8 mouse cellular contexts compared by ENCODE assay signal in the genomic region with DNA sequence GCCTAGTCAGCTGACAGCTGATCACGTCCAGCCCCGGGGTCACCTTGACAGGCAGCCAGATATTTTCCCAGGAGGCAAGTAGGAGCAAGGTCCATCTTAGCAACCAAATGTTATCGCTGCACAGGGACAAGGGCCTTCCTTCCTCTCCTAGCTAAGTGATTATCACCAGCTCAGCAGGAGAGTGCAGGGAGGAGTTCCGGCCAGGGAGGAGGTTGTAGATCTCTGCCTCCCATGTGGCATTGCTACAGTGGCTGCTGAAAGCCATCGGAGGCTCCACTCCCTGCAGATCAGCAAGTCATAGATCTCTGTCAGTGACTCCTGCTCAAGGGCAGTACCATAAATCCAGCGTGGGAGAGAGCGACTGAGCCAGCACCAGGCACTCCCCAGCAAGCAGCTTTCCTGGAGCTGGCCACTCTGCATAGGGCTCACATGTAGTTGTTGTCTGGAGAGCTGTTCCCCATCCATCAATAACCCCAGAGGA. TPM values are rescaled to one million over a fixed set of nuclear protein-coding genes. Genes with fewer than 3 reads are reported as not detected.
DNase-seq lines count a peak whose midpoint lies in the region; ATAC-seq lines count a peak whose summit lies in the region.

No protein-coding gene starts in this region.

- peak; percentile 32 to 38 for DNase-seq in cerebellum, postnatal 10 days
- DNase-seq in cerebellum, adult 18-20 months, result no peak
- DNase-seq in heart, adult 9 months (ENCODE audit: low spot score in 2 of 2), result peak; percentile 24 to 35
- DNase-seq in kidney, adult 18-20 months, result peak; percentile 23
- DNase-seq in gastrocnemius, postnatal 4 days (ENCODE audit: low spot score in 2 of 2), result no peak
- no peak for DNase-seq in spleen, postnatal 4 days (ENCODE audit: low spot score in 2 of 2)

- peak; percentile 42 for ATAC-seq in megakaryocyte progenitor cell, adult 5-6 weeks (replicated peaks; ENCODE audit: poor library complexity)
- no peak for ATAC-seq in erythroblast, adult 5-6 weeks (replicated peaks; ENCODE audit: low FRiP score, poor library complexity, severe bottlenecking)

RNA-seq across cellular contexts. Expression of a gene that starts 34.5 kb away (rescaled TPM):
- total RNA-seq in megakaryocyte progenitor cell, adult 5-6 weeks (2015), result not detected in 2 replicates
- total RNA-seq in megakaryocyte progenitor cell, adult 5-6 weeks (2017), result not detected in 2 replicates
- not detected in 2 replicates for total RNA-seq in erythroblast, adult 5-6 weeks (2015; ENCODE audit: low replicate concordance)
- total RNA-seq in erythroblast, adult 5-6 weeks (2017; ENCODE audit: low replicate concordance), result not detected in 2 replicates
- not detected for total RNA-seq in gastrocnemius, postnatal 4 days (2021)

RNA-seq across cellular contexts. Expression of a gene that starts 48.7 kb away (rescaled TPM):
- not detected in 2 replicates for total RNA-seq in megakaryocyte progenitor cell, adult 5-6 weeks (2015)
- not detected in 2 replicates for total RNA-seq in megakaryocyte progenitor cell, adult 5-6 weeks (2017)
- not detected in 2 replicates for total RNA-seq in erythroblast, adult 5-6 weeks (2015; ENCODE audit: low replicate concordance)
- total RNA-seq in erythroblast, adult 5-6 weeks (2017; ENCODE audit: low replicate concordance), result not detected in 2 replicates
- total RNA-seq in gastrocnemius, postnatal 4 days (2021), result 1 to 10 TPM in 1 of 2 experiments, under 1 TPM in 1; 0.98 to 1.0 TPM

Comparison
In these comparisons a context has a peak if more than half of its experiments do, and no peak if none do; other contexts are left out.
1. DNase-seq: peak in cerebellum, postnatal 10 days (2 of 2), heart, adult 9 months (2 of 2) and kidney, adult 18-20 months (single experiment); none in cerebellum, adult 18-20 months (0 of 2), gastrocnemius, postnatal 4 days (0 of 2) and spleen, postnatal 4 days (0 of 2).